Mouse (Mus musculus) megakaryocyte, adult 5-6 weeks (primary cell): Measurements from ENCODE around the gene Mrrf. TPM values are rescaled to one million over a fixed set of nuclear protein-coding genes. Genes with fewer than 3 reads are reported as not detected.
"Not testable (repeated sequence)": the region's sequence is repeated elsewhere in the genome, so short reads cannot be mapped to it uniquely, and the experiment has no call there.

Source experiments
- ATAC-seq: 2 replicates; pipeline ENCODE4 v1.8.0; 2016; ENCODE audit warnings: mild to moderate bottlenecking, inconsistent platforms; ENCODE audit not compliant: poor library complexity, severe bottlenecking
- total RNA-seq, 2 experiments: library from RNA; stranded (forward) in 1 of 2; stranded (reverse) in 1 of 2; fragments of 153-499, 151-499 nt in 1 of 2; fragments of 221-1000, 200-1000 nt in 1 of 2; gene quantifications; 2 replicates each; pipeline versions ENCODE4 v1.2.3 to v1.2.4; 2015 to 2017

The Mrrf gene
- total RNA-seq, 2 experiments from 2014 or later: 10.1 to 22.5 TPM

GRCm38 (mm10) chr2:36127973-36128372 is 8.2 kb upstream of the Mrrf start:
- no peak for ATAC-seq

- ATAC-seq: no peak
Measured at GRCm38 (mm10) chr2:36129051-36129450, 7.1 kb upstream of the Mrrf start.

GRCm38 (mm10) chr2:36135887-36136286 is 302 bp upstream of the Mrrf start:
- ATAC-seq: no peak

GRCm38 (mm10) chr2:36139096-36139495 is 2.9 kb downstream of the Mrrf start:
- ATAC-seq: no peak

- no peak for ATAC-seq
Measured at GRCm38 (mm10) chr2:36148876-36149365, 12.7 kb downstream of the Mrrf start.

- ATAC-seq: not testable (repeated sequence)
Measured at GRCm38 (mm10) chr2:36152401-36152800, 16.2 kb downstream of the Mrrf start.

GRCm38 (mm10) chr2:36157461-36157860 is 21.3 kb downstream of the Mrrf start:
- no peak for ATAC-seq

GRCm38 (mm10) chr2:36159336-36159735 is 23.1 kb downstream of the Mrrf start:
- no peak for ATAC-seq

GRCm38 (mm10) chr2:36167990-36168618 is 31.9 kb downstream of the Mrrf start:
- ATAC-seq: no peak

GRCm38 (mm10) chr2:36169176-36169575 is 33.0 kb downstream of the Mrrf start:
- no peak for ATAC-seq

- no peak for ATAC-seq
Measured at GRCm38 (mm10) chr2:36172136-36172535, 35.9 kb downstream of the Mrrf start.

- ATAC-seq: no peak
Measured at GRCm38 (mm10) chr2:36172574-36172973, 36.4 kb downstream of the Mrrf start.

- no peak for ATAC-seq
Measured at GRCm38 (mm10) chr2:36179487-36179886, 43.3 kb downstream of the Mrrf start.

GRCm38 (mm10) chr2:36181587-36182368 is 45.6 kb downstream of the Mrrf start:
- not testable (repeated sequence) for ATAC-seq

GRCm38 (mm10) chr2:36183278-36183677 is 47.1 kb downstream of the Mrrf start:
- no peak for ATAC-seq

GRCm38 (mm10) chr2:36184192-36184591 is 48.0 kb downstream of the Mrrf start:
- no peak for ATAC-seq

GRCm38 (mm10) chr2:36184876-36185275 is 48.7 kb downstream of the Mrrf start:
- no peak for ATAC-seq

GRCm38 (mm10) chr2:36189200-36189599 is 53.0 kb downstream of the Mrrf start:
- not testable (repeated sequence) for ATAC-seq

- no peak for ATAC-seq
Measured at GRCm38 (mm10) chr2:36191098-36191941, 55.1 kb downstream of the Mrrf start.

- ATAC-seq: no peak
Measured at GRCm38 (mm10) chr2:36197021-36197420, 60.8 kb downstream of the Mrrf start.
